Mouse (Mus musculus): ENCODE measurements around the gene Nudt17. TPM values are rescaled to one million over a fixed set of nuclear protein-coding genes. Genes with fewer than 3 reads are reported as not detected.

Gene Nudt17
- polyA plus RNA-seq, 1 experiment from 2014 or later, result 16.3 TPM

- Histone ChIP-seq H3K9me3 (ENCODE audit: control insufficient read depth, low read length) (no peaks in the 10 kb centered on the region), H3K4me3 (ENCODE audit: low read depth, low read length) (no peak overlapping the region), H3K4me1 (ENCODE audit: control insufficient read depth, insufficient read depth, low read length) (no peaks in the 10 kb centered on the region), H3K36me3 (ENCODE audit: control insufficient read depth, insufficient read depth, low read length) (no peaks in the 10 kb centered on the region), H3K27me3 (ENCODE audit: control insufficient read depth, insufficient read depth, low read length) (peaks cover 4% of the 10 kb centered on the region; the same call in 1 of the 2 replicates), H3K27ac (ENCODE audit: low read depth, low read length) (no peak overlapping the region), H3K4me2 (no peak overlapping the region), H3K9ac (ENCODE audit: low read length) (no peak overlapping the region)
- no peak for ATAC-seq (ENCODE audit: low FRiP score)
- WGBS, result 16% methylated on average over 12 of the region's 12 CpGs
- no peak for DNase-seq (ENCODE audit: low spot score, missing footprints)
Observed at GRCm38 (mm10) chr3:96680269-96680956, 27.9 kb downstream of the Nudt17 start.

- no peak overlapping the region for H3K9ac ChIP-seq (ENCODE audit: low read length)
- no peak overlapping the region for H3K4me3 ChIP-seq (ENCODE audit: low read depth, low read length)
- no peaks in the 10 kb centered on the region for H3K9me3 ChIP-seq (ENCODE audit: control insufficient read depth, low read length)
- DNase-seq (ENCODE audit: low spot score, missing footprints) (no peak), ATAC-seq (ENCODE audit: low FRiP score) (no peak)
- H3K4me2 ChIP-seq, result no peak overlapping the region
- H3K4me1 ChIP-seq (ENCODE audit: control insufficient read depth, insufficient read depth, low read length), result no peaks in the 10 kb centered on the region
- 24% methylated on average over 5 of the region's 5 CpGs for WGBS
- no peak overlapping the region for H3K27ac ChIP-seq (ENCODE audit: low read depth, low read length)
- peaks cover 4% of the 10 kb centered on the region; the same call in 1 of the 2 replicates for H3K27me3 ChIP-seq (ENCODE audit: control insufficient read depth, insufficient read depth, low read length)
- H3K36me3 ChIP-seq (ENCODE audit: control insufficient read depth, insufficient read depth, low read length), result no peaks in the 10 kb centered on the region
Observed at GRCm38 (mm10) chr3:96679159-96679674, 29.1 kb downstream of the Nudt17 start.

DNA sequence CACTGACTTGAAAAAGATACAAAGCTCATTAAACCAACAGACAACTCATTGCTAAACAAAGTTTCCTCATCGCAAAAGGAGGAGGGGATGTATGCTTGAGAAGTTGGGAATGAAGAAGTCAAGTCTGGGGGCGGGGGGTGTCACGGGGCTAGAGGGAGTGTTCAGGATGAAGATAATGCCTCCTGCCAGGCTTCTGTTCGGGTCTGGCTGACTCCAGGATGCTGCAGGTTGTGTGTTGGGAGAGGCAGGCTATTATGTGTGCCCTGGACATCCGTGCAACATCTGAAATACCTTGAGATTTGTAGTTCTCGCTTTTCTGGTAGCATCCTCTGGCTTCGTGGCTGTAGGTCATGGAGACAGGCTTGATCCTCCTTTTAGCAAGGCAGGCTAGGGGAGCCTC lies 29.9 kb downstream of the Nudt17 start:
- no peak for DNase-seq (ENCODE audit: low spot score, missing footprints)
- no peaks in the 10 kb centered on the region for H3K36me3 ChIP-seq (ENCODE audit: control insufficient read depth, insufficient read depth, low read length)
- 62% methylated on average over 7 of the region's 7 CpGs for WGBS
- no peaks in the 10 kb centered on the region for H3K4me1 ChIP-seq (ENCODE audit: control insufficient read depth, insufficient read depth, low read length)
- no peak overlapping the region for H3K4me2 ChIP-seq
- H3K9ac ChIP-seq (ENCODE audit: low read length), result no peak overlapping the region
- H3K4me3 ChIP-seq (ENCODE audit: low read depth, low read length), result no peak overlapping the region
- H3K9me3 ChIP-seq (ENCODE audit: control insufficient read depth, low read length), result no peaks in the 10 kb centered on the region
- 0 out of 2 replicates have a peak, but pooled peaks cover 4% of the 10 kb centered on the region for H3K27me3 ChIP-seq (ENCODE audit: control insufficient read depth, insufficient read depth, low read length)
- H3K27ac ChIP-seq (ENCODE audit: low read depth, low read length), result no peak overlapping the region
- ATAC-seq (ENCODE audit: low FRiP score), result no peak

DNA sequence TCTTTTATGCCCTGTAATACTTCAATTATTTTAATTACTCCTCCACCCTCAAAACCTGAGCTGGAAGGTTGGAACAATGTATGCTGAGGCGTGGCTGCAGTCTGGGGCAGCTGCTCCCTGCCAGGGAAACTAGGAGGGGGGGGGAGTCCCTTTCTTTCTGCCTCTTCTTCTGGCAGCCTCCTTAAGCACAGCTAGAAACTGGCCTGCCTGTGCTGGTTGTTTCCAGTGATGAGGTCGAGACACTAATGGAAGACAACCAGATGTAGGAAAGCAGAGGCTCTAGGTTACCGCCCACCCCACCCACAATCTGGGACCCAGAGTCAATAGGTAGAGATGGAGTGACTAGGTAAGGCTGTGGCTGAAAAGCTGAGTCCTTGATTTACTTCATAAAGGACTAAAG lies 32.7 kb downstream of the Nudt17 start:
- no peak overlapping the region for H3K4me3 ChIP-seq (ENCODE audit: low read depth, low read length)
- H3K4me1 ChIP-seq (ENCODE audit: control insufficient read depth, insufficient read depth, low read length), result no peaks in the 10 kb centered on the region
- H3K27me3 ChIP-seq (ENCODE audit: control insufficient read depth, insufficient read depth, low read length), result peaks cover 4% of the 10 kb centered on the region; the same call in 1 of the 2 replicates
- H3K36me3 ChIP-seq (ENCODE audit: control insufficient read depth, insufficient read depth, low read length), result no peaks in the 10 kb centered on the region
- 27% methylated on average over 3 of the region's 3 CpGs for WGBS
- ATAC-seq (ENCODE audit: low FRiP score) (no peak), DNase-seq (ENCODE audit: low spot score, missing footprints) (no peak)
- H3K27ac ChIP-seq (ENCODE audit: low read depth, low read length), result no peak overlapping the region
- no peak overlapping the region for H3K9ac ChIP-seq (ENCODE audit: low read length)
- H3K4me2 ChIP-seq, result no peak overlapping the region
- no peaks in the 10 kb centered on the region for H3K9me3 ChIP-seq (ENCODE audit: control insufficient read depth, low read length)

- H3K4me3 ChIP-seq (ENCODE audit: low read depth, low read length), result no peak overlapping the region
- H3K27me3 ChIP-seq (ENCODE audit: control insufficient read depth, insufficient read depth, low read length), result peaks cover 4% of the 10 kb centered on the region; the same call in 1 of the 2 replicates
- peaks cover 2% of the 10 kb centered on the region; the same call in 1 of the 2 replicates for H3K4me1 ChIP-seq (ENCODE audit: control insufficient read depth, insufficient read depth, low read length)
- no peak overlapping the region for H3K27ac ChIP-seq (ENCODE audit: low read depth, low read length)
- H3K4me2 ChIP-seq, result no peak overlapping the region
- no peak overlapping the region for H3K9ac ChIP-seq (ENCODE audit: low read length)
- no peaks in the 10 kb centered on the region for H3K9me3 ChIP-seq (ENCODE audit: control insufficient read depth, low read length)
- DNase-seq (ENCODE audit: low spot score, missing footprints) (no peak), ATAC-seq (ENCODE audit: low FRiP score) (no peak)
- 82% methylated on average over 3 of the region's 3 CpGs for WGBS
- H3K36me3 ChIP-seq (ENCODE audit: control insufficient read depth, insufficient read depth, low read length), result no peaks in the 10 kb centered on the region
Observed at GRCm38 (mm10) chr3:96675171-96675570, 33.2 kb downstream of the Nudt17 start.

- WGBS, result 67% methylated on average over 8 of the region's 8 CpGs
Observed at GRCm38 (mm10) chr3:96674442-96674841, 33.9 kb downstream of the Nudt17 start.

DNA sequence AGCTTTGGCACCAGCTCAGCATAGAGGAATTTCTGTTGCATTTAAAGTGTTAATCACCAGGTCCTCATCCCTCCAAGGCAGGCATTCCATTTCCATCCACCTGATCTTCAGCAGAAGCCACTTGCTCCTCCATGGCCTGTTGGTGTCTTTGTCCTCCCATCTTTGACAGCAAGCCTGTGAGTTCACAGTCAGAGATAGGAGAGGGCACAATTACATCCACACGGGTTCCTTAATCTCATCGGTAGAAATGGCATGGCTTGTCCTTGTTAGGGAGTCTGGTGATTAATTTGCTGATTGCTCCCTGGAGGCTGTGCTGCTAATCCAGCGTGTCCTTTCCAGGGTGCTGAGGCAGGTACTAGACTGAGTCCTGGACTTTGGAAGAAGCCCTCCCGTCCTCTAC lies 34.8 kb downstream of the Nudt17 start:
- H3K27me3 ChIP-seq (ENCODE audit: control insufficient read depth, insufficient read depth, low read length), result no peaks in the 10 kb centered on the region; the same call in 1 of the 2 replicates
- H3K9me3 ChIP-seq (ENCODE audit: control insufficient read depth, low read length), result no peaks in the 10 kb centered on the region
- H3K4me1 ChIP-seq (ENCODE audit: control insufficient read depth, insufficient read depth, low read length), result peaks cover 2% of the 10 kb centered on the region; the same call in 1 of the 2 replicates
- H3K4me3 ChIP-seq (ENCODE audit: low read depth, low read length), result no peak overlapping the region
- H3K27ac ChIP-seq (ENCODE audit: low read depth, low read length), result no peak overlapping the region
- no peak overlapping the region for H3K9ac ChIP-seq (ENCODE audit: low read length)
- no peaks in the 10 kb centered on the region for H3K36me3 ChIP-seq (ENCODE audit: control insufficient read depth, insufficient read depth, low read length)
- no peak overlapping the region for H3K4me2 ChIP-seq
- DNase-seq (ENCODE audit: low spot score, missing footprints), result no peak
- WGBS, result 74% methylated on average over 4 of the region's 4 CpGs
- no peak for ATAC-seq (ENCODE audit: low FRiP score)

More at GRCm38 (mm10) chr3:96674442-96674841, 33.9 kb downstream of the Nudt17 start:
- DNase-seq (ENCODE audit: low spot score, missing footprints), result peak; percentile 67
- no peak overlapping the region for H3K9ac ChIP-seq (ENCODE audit: low read length)
- no peaks in the 10 kb centered on the region; the same call in 1 of the 2 replicates for H3K27me3 ChIP-seq (ENCODE audit: control insufficient read depth, insufficient read depth, low read length)
- no peak overlapping the region for H3K27ac ChIP-seq (ENCODE audit: low read depth, low read length)
- H3K36me3 ChIP-seq (ENCODE audit: control insufficient read depth, insufficient read depth, low read length), result no peaks in the 10 kb centered on the region
- H3K4me1 ChIP-seq (ENCODE audit: control insufficient read depth, insufficient read depth, low read length), result peaks cover 2% of the 10 kb centered on the region; the same call in 1 of the 2 replicates
- ATAC-seq (ENCODE audit: low FRiP score), result no peak
- no peak overlapping the region for H3K4me2 ChIP-seq
- H3K9me3 ChIP-seq (ENCODE audit: control insufficient read depth, low read length), result no peaks in the 10 kb centered on the region
- no peak overlapping the region for H3K4me3 ChIP-seq (ENCODE audit: low read depth, low read length)

GRCm38 (mm10) chr3:96671519-96671918 lies 36.8 kb downstream of the Nudt17 start:
- Histone ChIP-seq H3K9ac (ENCODE audit: low read length) (no peak overlapping the region), H3K4me2 (no peak overlapping the region), H3K9me3 (ENCODE audit: control insufficient read depth, low read length) (no peaks in the 10 kb centered on the region), H3K36me3 (ENCODE audit: control insufficient read depth, insufficient read depth, low read length) (no peaks in the 10 kb centered on the region), H3K27me3 (ENCODE audit: control insufficient read depth, insufficient read depth, low read length) (no peaks in the 10 kb centered on the region; the same call in 1 of the 2 replicates), H3K4me3 (ENCODE audit: low read depth, low read length) (no peak overlapping the region), H3K4me1 (ENCODE audit: control insufficient read depth, insufficient read depth, low read length) (peaks cover 2% of the 10 kb centered on the region; the same call in 1 of the 2 replicates), H3K27ac (ENCODE audit: low read depth, low read length) (no peak overlapping the region)
- ATAC-seq (ENCODE audit: low FRiP score), result no peak
- WGBS, result 94% methylated on average over 5 of the region's 5 CpGs
- peak; percentile 71 for DNase-seq (ENCODE audit: low spot score, missing footprints)

DNA sequence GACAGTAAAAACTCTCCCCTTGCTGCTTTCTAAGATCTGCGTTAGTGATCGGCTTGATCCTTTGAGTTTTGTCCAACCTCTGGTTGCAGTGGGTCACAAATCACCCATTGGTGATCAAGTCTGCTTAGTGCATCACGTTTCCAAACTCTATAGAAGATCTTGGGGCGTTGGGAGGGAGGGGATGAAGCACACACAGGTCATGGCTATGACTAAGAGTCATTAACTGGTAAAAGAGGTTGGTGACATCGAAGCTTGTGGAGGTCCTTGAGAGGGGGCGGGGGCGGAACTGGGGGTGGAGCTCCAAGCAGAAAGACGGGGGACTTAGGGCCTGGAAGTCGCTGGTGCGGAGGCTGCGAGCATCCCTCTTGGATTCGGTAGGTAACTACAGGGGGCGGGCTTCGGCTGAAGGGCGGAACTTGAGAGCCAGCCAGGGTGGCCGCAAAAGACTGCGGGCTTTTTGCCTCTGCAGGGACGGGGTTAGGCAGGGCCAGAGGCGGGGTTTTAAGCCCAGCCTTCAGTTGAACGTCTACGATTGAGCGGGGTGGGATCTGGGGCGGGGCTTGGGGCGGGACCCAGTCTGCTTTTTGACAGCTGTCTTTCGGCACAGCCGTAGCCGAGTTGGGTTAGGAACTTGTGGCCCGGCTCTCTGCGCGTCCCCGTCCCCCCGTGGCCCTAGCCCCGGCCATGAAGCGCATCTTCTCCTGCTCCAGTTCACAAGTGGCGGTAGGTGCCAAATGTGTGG lies 38.5 kb downstream of the Nudt17 start, which contains the start of gene Ankrd35:
TSS of gene Ankrd35 (plus strand) at position 405 of the 742 bp plus-strand sequence.
- H3K27ac ChIP-seq (ENCODE audit: low read depth, low read length), result no peak within 1 kb of the TSS
- H3K4me3 ChIP-seq (ENCODE audit: low read depth, low read length), result peak within 1 kb of the TSS; percentile 32
- H3K4me2 ChIP-seq, result peak within 1 kb of the TSS; percentile 55
- peaks cover 2% of the 10 kb centered on the region; the same call in 1 of the 2 replicates for H3K4me1 ChIP-seq (ENCODE audit: control insufficient read depth, insufficient read depth, low read length)
- H3K36me3 ChIP-seq (ENCODE audit: control insufficient read depth, insufficient read depth, low read length), result no peaks in the 10 kb centered on the region
- 5% methylated on average over 35 of the region's 35 CpGs for WGBS
- H3K9me3 ChIP-seq (ENCODE audit: control insufficient read depth, low read length), result no peaks in the 10 kb centered on the region
- ATAC-seq (ENCODE audit: low FRiP score) (peak; percentile 95), DNase-seq (ENCODE audit: low spot score, missing footprints) (peak; percentile 97)
- peak within 1 kb of the TSS; percentile 24; the same call in 1 of the 2 replicates for H3K9ac ChIP-seq (ENCODE audit: low read length)
- H3K27me3 ChIP-seq (ENCODE audit: control insufficient read depth, insufficient read depth, low read length), result no peaks in the 10 kb centered on the region; the same call in 1 of the 2 replicates

Data from midbrain, embryonic 11.5 days (tissue).